Mouse (Mus musculus): ENCODE data around the gene A430033K04Rik.

The A430033K04Rik gene

GRCm38 (mm10) chr5:138622645-138623477 is at the start of gene A430033K04Rik:
TSS of gene A430033K04Rik (plus strand) at chr5:138622859.
- peak; percentile 92 for DNase-seq (ENCODE audit: low spot score)

- DNase-seq (ENCODE audit: low spot score) = no peak
Observed at GRCm38 (mm10) chr5:138587396-138587795, 35.3 kb upstream of the A430033K04Rik start.

GRCm38 (mm10) chr5:138618353-138618752 is 4.3 kb upstream of the A430033K04Rik start:
- no peak for DNase-seq (ENCODE audit: low spot score)

- peak; percentile 88 for DNase-seq (ENCODE audit: low spot score)
Observed at GRCm38 (mm10) chr5:138619211-138620128, 3.2 kb upstream of the A430033K04Rik start, which contains the start of gene Zfp68. TSS of gene Zfp68 (minus strand) at chr5:138619761.

GRCm38 (mm10) chr5:138620836-138621235 is 1.8 kb upstream of the A430033K04Rik start:
- no peak for DNase-seq (ENCODE audit: low spot score)

- no peak for DNase-seq (ENCODE audit: low spot score)
Observed at GRCm38 (mm10) chr5:138623478-138623875, 818 bp downstream of the A430033K04Rik start.

- no peak for DNase-seq (ENCODE audit: low spot score)
Observed at GRCm38 (mm10) chr5:138636486-138636885, 13.8 kb downstream of the A430033K04Rik start.

GRCm38 (mm10) chr5:138641081-138641480 is 18.4 kb downstream of the A430033K04Rik start:
- no peak for DNase-seq (ENCODE audit: low spot score)

GRCm38 (mm10) chr5:138641761-138642160 is 19.1 kb downstream of the A430033K04Rik start:
- DNase-seq (ENCODE audit: low spot score) = no peak

GRCm38 (mm10) chr5:138652911-138653310 is 30.3 kb downstream of the A430033K04Rik start:
- DNase-seq (ENCODE audit: low spot score) = no peak

GRCm38 (mm10) chr5:138656477-138657156 is 34.0 kb downstream of the A430033K04Rik start:
- DNase-seq (ENCODE audit: low spot score) = peak; percentile 26

GRCm38 (mm10) chr5:138657407-138657806 is 34.7 kb downstream of the A430033K04Rik start:
- DNase-seq (ENCODE audit: low spot score) = no peak

- DNase-seq (ENCODE audit: low spot score) = no peak
Observed at GRCm38 (mm10) chr5:138657854-138658253, 35.2 kb downstream of the A430033K04Rik start.

GRCm38 (mm10) chr5:138658922-138659321 is 36.3 kb downstream of the A430033K04Rik start:
- peak; percentile 31 for DNase-seq (ENCODE audit: low spot score)

- no peak for DNase-seq (ENCODE audit: low spot score)
Observed at GRCm38 (mm10) chr5:138683023-138683766, 60.5 kb downstream of the A430033K04Rik start.

- DNase-seq (ENCODE audit: low spot score) = no peak
Observed at GRCm38 (mm10) chr5:138683821-138684220, 61.2 kb downstream of the A430033K04Rik start.

- DNase-seq (ENCODE audit: low spot score) = no peak
Observed at GRCm38 (mm10) chr5:138687453-138687852, 64.8 kb downstream of the A430033K04Rik start.

GRCm38 (mm10) chr5:138689254-138689653 is 66.6 kb downstream of the A430033K04Rik start:
- DNase-seq (ENCODE audit: low spot score) = no peak

- DNase-seq (ENCODE audit: low spot score) = no peak
Observed at GRCm38 (mm10) chr5:138692936-138693570, 70.4 kb downstream of the A430033K04Rik start.

- DNase-seq (ENCODE audit: low spot score) = no peak
Observed at GRCm38 (mm10) chr5:138694036-138694435, 71.4 kb downstream of the A430033K04Rik start.

Data from ovary, postnatal 36 days (tissue).